Mouse (Mus musculus) CD4-positive, CD25-positive, alpha-beta regulatory T cell, adult 4 months (primary cell): Measurements from ENCODE around the gene Bdp1. TPM values are rescaled to one million over a fixed set of nuclear protein-coding genes. Genes with fewer than 3 reads are reported as not detected.
"Not testable (repeated sequence)": the region's sequence is repeated elsewhere in the genome, so short reads cannot be mapped to it uniquely, and the experiment has no call there.

Experiments used
- ATAC-seq: one replicate; pipeline ENCODE4 v1.8.0; 2017
- polyA plus RNA-seq, 2 experiments: library from polyadenylated mRNA; unstranded; fragments of 100-300 nt; shearing (Covaris generic); gene quantifications; one replicate each; pipeline ENCODE4 v1.2.1; 2017

Bdp1 gene
- 10 to 100 TPM; 17.5 to 26.5 TPM for polyA plus RNA-seq

- ATAC-seq: peak; percentile 84
These were observed at the start of gene Bdp1 for GRCm38 (mm10) chr13:100103748-100104254. Bdp1 (minus strand) TSS chr13:100104070.

GRCm38 (mm10) chr13:100152659-100153058 lies 48.8 kb upstream of the Bdp1 start:
- ATAC-seq: no peak

- ATAC-seq: no peak
These were observed 37.9 kb upstream of the Bdp1 start for GRCm38 (mm10) chr13:100141646-100142314.

GRCm38 (mm10) chr13:100125258-100125643 lies 21.4 kb upstream of the Bdp1 start:
- peak; percentile 32 for ATAC-seq

- peak; percentile 97 for ATAC-seq
These were observed 20.8 kb upstream of the Bdp1 start, which contains the start of gene Smn1 for GRCm38 (mm10) chr13:100124423-100125257. Smn1 (plus strand) TSS chr13:100124852.

GRCm38 (mm10) chr13:100123970-100124369 lies 20.1 kb upstream of the Bdp1 start:
- no peak for ATAC-seq

GRCm38 (mm10) chr13:100112218-100112972 lies 8.5 kb upstream of the Bdp1 start:
- ATAC-seq: no peak

GRCm38 (mm10) chr13:100107652-100108472 lies 4.0 kb upstream of the Bdp1 start, which contains the start of gene Serf1:
Serf1 (plus strand) TSS chr13:100108012.
- ATAC-seq: peak; percentile 30

GRCm38 (mm10) chr13:100103052-100103658 lies 715 bp downstream of the Bdp1 start:
- ATAC-seq: no peak

GRCm38 (mm10) chr13:100098808-100099207 lies 5.1 kb downstream of the Bdp1 start:
- no peak for ATAC-seq

- ATAC-seq: peak; percentile 87
These were observed 32.4 kb downstream of the Bdp1 start for GRCm38 (mm10) chr13:100071473-100071872.

GRCm38 (mm10) chr13:100067821-100068220 lies 36.0 kb downstream of the Bdp1 start:
- ATAC-seq: no peak

GRCm38 (mm10) chr13:100063936-100064335 lies 39.9 kb downstream of the Bdp1 start:
- ATAC-seq: no peak

GRCm38 (mm10) chr13:100057738-100058137 lies 46.1 kb downstream of the Bdp1 start:
- not testable (repeated sequence) for ATAC-seq

- no peak for ATAC-seq
These were observed 77.9 kb downstream of the Bdp1 start for GRCm38 (mm10) chr13:100026013-100026412.

- ATAC-seq: no peak
These were observed 87.0 kb downstream of the Bdp1 start for GRCm38 (mm10) chr13:100016891-100017290.

GRCm38 (mm10) chr13:100015937-100016336 lies 87.9 kb downstream of the Bdp1 start:
- peak; percentile 6 for ATAC-seq

- peak; percentile 99 for ATAC-seq
These were observed 88.7 kb downstream of the Bdp1 start, which contains the start of gene Mccc2 for GRCm38 (mm10) chr13:100014906-100015895. Mccc2 (minus strand) TSS chr13:100015639.

GRCm38 (mm10) chr13:100005911-100006496 lies 97.9 kb downstream of the Bdp1 start:
- no peak for ATAC-seq
